Mouse (Mus musculus): ENCODE data around the gene Dock7. TPM values are rescaled to one million over a fixed set of nuclear protein-coding genes. Genes with fewer than 3 reads are reported as not detected.

The Dock7 gene
- polyA plus RNA-seq, 1 experiment, result 48.2 TPM

DNA sequence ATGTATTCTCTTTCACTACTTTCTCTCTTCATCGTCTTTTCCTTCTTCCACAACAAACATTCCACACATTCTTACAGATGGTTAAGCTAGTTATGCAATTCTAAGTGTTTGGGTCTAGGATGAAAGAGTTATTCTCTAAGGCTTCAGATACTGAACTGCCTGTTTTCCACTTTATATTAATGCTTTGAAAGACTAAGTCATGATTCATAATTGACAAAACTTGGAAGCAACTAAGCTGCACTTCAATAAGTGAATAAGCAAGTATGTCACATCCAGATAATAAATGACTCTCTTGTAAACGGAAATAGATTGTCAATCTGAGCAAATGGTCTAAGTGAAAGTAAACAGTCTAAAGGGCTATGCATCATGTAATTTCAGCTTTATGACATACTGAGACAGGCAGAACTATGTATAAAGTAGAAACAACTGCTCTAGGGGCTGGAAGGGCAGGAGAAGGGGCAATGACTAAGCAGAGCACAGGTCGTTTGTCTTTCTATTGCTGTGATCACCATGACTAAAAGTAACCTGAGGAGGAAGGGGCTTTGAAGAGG lies 29.5 kb downstream of the Dock7 start:
- DNase-seq, result no peak
- no peak overlapping the region for H3K4me3 ChIP-seq (replicated peaks; ENCODE audit: insufficient read depth, low read depth, low read length)
- H3K4me1 ChIP-seq (ENCODE audit: control insufficient read depth, insufficient read depth, low read length), result no peaks in the 10 kb centered on the region
- no peaks in the 10 kb centered on the region for H3K27me3 ChIP-seq (ENCODE audit: control insufficient read depth, insufficient read depth, low read length)
- WGBS, result 68% methylated on average over 3 of the region's 3 CpGs
- H3K27ac ChIP-seq (ENCODE audit: insufficient read depth, low read length), result no peak overlapping the region
- TF ChIP-seq POLR2A (IDR thresholded peaks at IDR 0.05; ENCODE audit: borderline replicate concordance, insufficient read depth, low read length) (no peak), CTCF (IDR thresholded peaks at IDR 0.05; ENCODE audit: borderline replicate concordance, insufficient read depth, low read depth, low read length) (no peak)

GRCm38 (mm10) chr4:99087760-99088485 lies 32.8 kb downstream of the Dock7 start:
- Histone ChIP-seq H3K27me3 (ENCODE audit: control insufficient read depth, insufficient read depth, low read length) (no peaks in the 10 kb centered on the region), H3K4me3 (replicated peaks; ENCODE audit: insufficient read depth, low read depth, low read length) (no peak overlapping the region), H3K27ac (ENCODE audit: insufficient read depth, low read length) (no peak overlapping the region), H3K4me1 (ENCODE audit: control insufficient read depth, insufficient read depth, low read length) (no peaks in the 10 kb centered on the region)
- WGBS, result 95% methylated on average over 17 of the region's 17 CpGs
- no peak for TF ChIP-seq POLR2A (IDR thresholded peaks at IDR 0.05; ENCODE audit: borderline replicate concordance, insufficient read depth, low read length)
- no peak for TF ChIP-seq CTCF (IDR thresholded peaks at IDR 0.05; ENCODE audit: borderline replicate concordance, insufficient read depth, low read depth, low read length)
- no peak for DNase-seq

GRCm38 (mm10) chr4:99083862-99084261 lies 36.9 kb downstream of the Dock7 start:
- DNase-seq, result no peak
- H3K4me3 ChIP-seq (replicated peaks; ENCODE audit: insufficient read depth, low read depth, low read length), result no peak overlapping the region
- H3K27ac ChIP-seq (ENCODE audit: insufficient read depth, low read length), result no peak overlapping the region
- 72% methylated on average over 3 of the region's 3 CpGs for WGBS
- TF ChIP-seq CTCF (IDR thresholded peaks at IDR 0.05; ENCODE audit: borderline replicate concordance, insufficient read depth, low read depth, low read length), result no peak
- no peak for TF ChIP-seq POLR2A (IDR thresholded peaks at IDR 0.05; ENCODE audit: borderline replicate concordance, insufficient read depth, low read length)
- H3K4me1 ChIP-seq (ENCODE audit: control insufficient read depth, insufficient read depth, low read length), result no peaks in the 10 kb centered on the region
- H3K27me3 ChIP-seq (ENCODE audit: control insufficient read depth, insufficient read depth, low read length), result no peaks in the 10 kb centered on the region

DNA sequence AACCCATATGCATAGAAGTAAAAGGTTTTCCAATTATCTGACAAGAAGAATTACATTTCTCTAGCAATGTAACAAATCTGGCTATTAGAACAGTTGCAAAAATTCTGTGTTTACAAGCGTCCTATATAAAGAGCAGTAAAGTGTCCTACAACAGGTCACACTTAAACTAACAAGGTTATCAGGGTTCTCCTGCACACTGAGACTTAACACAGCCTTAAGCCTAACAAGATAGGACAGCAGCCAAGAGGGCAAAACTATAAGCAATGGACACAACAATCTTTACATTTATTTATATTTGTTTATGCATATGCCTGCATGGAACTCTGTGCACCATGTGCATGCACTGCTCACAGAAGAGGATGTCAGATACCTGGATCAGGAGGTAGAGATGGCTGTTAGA lies 39.5 kb downstream of the Dock7 start:
- Histone ChIP-seq H3K27me3 (ENCODE audit: control insufficient read depth, insufficient read depth, low read length) (no peaks in the 10 kb centered on the region), H3K4me1 (ENCODE audit: control insufficient read depth, insufficient read depth, low read length) (no peaks in the 10 kb centered on the region), H3K4me3 (replicated peaks; ENCODE audit: insufficient read depth, low read depth, low read length) (no peak overlapping the region), H3K27ac (ENCODE audit: insufficient read depth, low read length) (no peak overlapping the region)
- 95% methylated on average over 1 of the region's 1 CpGs for WGBS
- TF ChIP-seq CTCF (IDR thresholded peaks at IDR 0.05; ENCODE audit: borderline replicate concordance, insufficient read depth, low read depth, low read length) (no peak), POLR2A (IDR thresholded peaks at IDR 0.05; ENCODE audit: borderline replicate concordance, insufficient read depth, low read length) (no peak)
- no peak for DNase-seq

- no peak overlapping the region for H3K27ac ChIP-seq (ENCODE audit: insufficient read depth, low read length)
- H3K27me3 ChIP-seq (ENCODE audit: control insufficient read depth, insufficient read depth, low read length), result no peaks in the 10 kb centered on the region
- no peak overlapping the region for H3K4me3 ChIP-seq (replicated peaks; ENCODE audit: insufficient read depth, low read depth, low read length)
- no peaks in the 10 kb centered on the region for H3K4me1 ChIP-seq (ENCODE audit: control insufficient read depth, insufficient read depth, low read length)
- 95% methylated on average over 3 of the region's 3 CpGs for WGBS
- no peak for DNase-seq
- no peak for TF ChIP-seq POLR2A (IDR thresholded peaks at IDR 0.05; ENCODE audit: borderline replicate concordance, insufficient read depth, low read length)
Measured at GRCm38 (mm10) chr4:99078005-99078404, 42.7 kb downstream of the Dock7 start.

DNA sequence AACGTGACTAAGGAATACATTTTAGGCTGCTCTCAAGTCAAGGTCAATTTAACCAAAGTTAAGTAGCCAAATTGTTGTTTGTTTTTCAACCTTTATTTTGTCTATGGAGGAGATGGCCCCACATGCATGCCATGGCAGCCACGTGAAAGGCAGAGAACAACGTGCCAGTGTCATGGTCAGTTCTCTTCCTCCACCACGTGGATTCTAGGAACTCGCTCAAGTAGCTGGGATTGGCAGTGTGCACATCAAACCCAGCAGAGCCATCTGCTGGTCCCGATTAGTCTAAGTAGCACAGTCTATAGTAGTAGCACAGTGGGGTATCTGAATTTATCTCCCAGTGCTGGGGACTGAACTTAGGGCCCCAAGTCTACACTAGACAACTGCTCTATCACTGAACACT lies 51.9 kb downstream of the Dock7 start:
- Histone ChIP-seq H3K27ac (ENCODE audit: insufficient read depth, low read length) (no peak overlapping the region), H3K27me3 (ENCODE audit: control insufficient read depth, insufficient read depth, low read length) (no peaks in the 10 kb centered on the region), H3K4me3 (replicated peaks; ENCODE audit: insufficient read depth, low read depth, low read length) (no peak overlapping the region), H3K4me1 (ENCODE audit: control insufficient read depth, insufficient read depth, low read length) (no peaks in the 10 kb centered on the region)
- TF ChIP-seq POLR2A (IDR thresholded peaks at IDR 0.05; ENCODE audit: borderline replicate concordance, insufficient read depth, low read length) (no peak), CTCF (IDR thresholded peaks at IDR 0.05; ENCODE audit: borderline replicate concordance, insufficient read depth, low read depth, low read length) (no peak)
- no peak for DNase-seq
- 34% methylated on average over 6 of the region's 6 CpGs for WGBS

DNA sequence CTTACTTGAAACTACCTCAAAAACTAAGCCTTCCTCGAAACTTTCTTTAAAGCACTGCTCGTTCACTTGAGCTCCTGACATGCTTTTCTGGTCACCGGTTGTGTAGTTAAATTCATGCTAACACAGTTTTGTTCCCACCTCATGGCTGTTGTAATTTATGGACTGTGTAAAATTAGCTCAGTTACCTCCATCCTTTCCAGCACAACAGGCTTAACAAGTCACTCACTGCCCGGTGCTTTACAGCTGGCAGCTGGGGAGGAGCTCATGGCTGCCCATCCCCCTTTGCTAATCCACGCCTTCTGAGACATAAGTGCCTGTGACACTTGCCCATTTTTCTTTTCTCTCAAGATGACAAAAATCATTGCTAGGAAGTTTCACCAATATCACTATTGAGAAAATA lies 56.2 kb downstream of the Dock7 start:
- WGBS, result 65% methylated on average over 5 of the region's 5 CpGs
- no peaks in the 10 kb centered on the region for H3K27me3 ChIP-seq (ENCODE audit: control insufficient read depth, insufficient read depth, low read length)
- H3K4me1 ChIP-seq (ENCODE audit: control insufficient read depth, insufficient read depth, low read length), result no peaks in the 10 kb centered on the region
- TF ChIP-seq POLR2A (IDR thresholded peaks at IDR 0.05; ENCODE audit: borderline replicate concordance, insufficient read depth, low read length) (no peak), CTCF (IDR thresholded peaks at IDR 0.05; ENCODE audit: borderline replicate concordance, insufficient read depth, low read depth, low read length) (no peak)
- DNase-seq, result no peak
- no peak overlapping the region for H3K27ac ChIP-seq (ENCODE audit: insufficient read depth, low read length)
- no peak overlapping the region for H3K4me3 ChIP-seq (replicated peaks; ENCODE audit: insufficient read depth, low read depth, low read length)

DNA sequence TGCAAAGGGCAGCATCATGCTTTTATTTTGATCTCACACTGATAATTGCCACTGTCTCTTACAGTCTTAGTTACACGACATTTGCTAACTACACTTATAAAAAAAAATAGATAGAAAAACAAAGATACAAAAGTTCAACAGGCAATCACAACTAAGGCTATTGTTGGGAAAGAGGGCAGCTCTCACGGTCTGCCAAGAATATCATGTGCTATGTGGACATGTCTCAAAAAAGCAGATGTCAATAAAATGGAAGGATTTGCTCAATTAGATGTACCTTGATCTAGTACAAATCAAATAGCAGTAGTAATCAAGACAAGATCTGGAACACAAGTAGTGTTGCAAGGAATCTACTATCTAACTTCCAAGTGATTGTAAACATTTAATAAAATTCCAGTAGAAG lies 72.1 kb downstream of the Dock7 start:
- no peak for DNase-seq
- Histone ChIP-seq H3K27ac (ENCODE audit: insufficient read depth, low read length) (no peak overlapping the region), H3K27me3 (ENCODE audit: control insufficient read depth, insufficient read depth, low read length) (no peaks in the 10 kb centered on the region), H3K4me3 (replicated peaks; ENCODE audit: insufficient read depth, low read depth, low read length) (no peak overlapping the region), H3K4me1 (ENCODE audit: control insufficient read depth, insufficient read depth, low read length) (no peaks in the 10 kb centered on the region)
- WGBS, result 89% methylated on average over 2 of the region's 2 CpGs
- TF ChIP-seq CTCF (IDR thresholded peaks at IDR 0.05; ENCODE audit: borderline replicate concordance, insufficient read depth, low read depth, low read length), result no peak
- TF ChIP-seq POLR2A (IDR thresholded peaks at IDR 0.05; ENCODE audit: borderline replicate concordance, insufficient read depth, low read length), result no peak
